Mouse (Mus musculus) lung, adult 2 months (tissue): ENCODE results near the gene Ptpn1.

Source experiments
- CTCF ChIP-seq: fragments of 200-500 bp; IDR thresholded peaks from 2 replicates; pipeline ENCODE4 v1.5.1; 2011; ENCODE audit warnings: mild to moderate bottlenecking, low read length, control low read depth; ENCODE audit not compliant: insufficient read depth
- POLR2A ChIP-seq: fragments of 200-500 bp; IDR thresholded peaks from 2 replicates; pipeline ENCODE4 v1.6.1; 2011; ENCODE audit warnings: low read depth, mild to moderate bottlenecking, control low read depth, low read length, borderline replicate concordance; ENCODE audit errors: extremely low read depth

- TF ChIP-seq CTCF (no peak), POLR2A (no peak)
Observed at GRCm38 (mm10) chr2:167938786-167939185, 6.9 kb downstream of the Ptpn1 start.
